Mouse (Mus musculus) left cerebral cortex, postnatal 25 days (tissue): ENCODE data around the gene Rab36. TPM values are rescaled to one million over a fixed set of nuclear protein-coding genes. Genes with fewer than 3 reads are reported as not detected.

Experiments
- DNase-seq, 2 experiments: peaks; one replicate each; pipeline ENCODE4 v3.0.0; 2022; ENCODE audit warnings: low spot score in 2 of 2, mixed read lengths in 1 of 2
- intact Hi-C: fragments of 180-260 bp; cut with DNase I; formaldehyde crosslinking; loops from one replicate; pipeline ENCODE4 v1.15.1; 2025
- total RNA-seq, 2 experiments: library from RNA; stranded (reverse); gene quantifications; 2 replicates each; pipeline ENCODE4 v1.2.3; 2021

Rab36 gene
- total RNA-seq, 2 experiments from 2014 or later = 29.3 to 35.7 TPM

GRCm38 (mm10) chr10:75063301-75063965 is 26.6 kb downstream of the Rab36 start:
- peak in 1 of 2 experiments; percentile 22 for DNase-seq
- intact Hi-C loops = loop anchor here (5.0 kb wide), 1 partner anchor 39 kb away; no protein-coding TSS in a partner anchor

DNA sequence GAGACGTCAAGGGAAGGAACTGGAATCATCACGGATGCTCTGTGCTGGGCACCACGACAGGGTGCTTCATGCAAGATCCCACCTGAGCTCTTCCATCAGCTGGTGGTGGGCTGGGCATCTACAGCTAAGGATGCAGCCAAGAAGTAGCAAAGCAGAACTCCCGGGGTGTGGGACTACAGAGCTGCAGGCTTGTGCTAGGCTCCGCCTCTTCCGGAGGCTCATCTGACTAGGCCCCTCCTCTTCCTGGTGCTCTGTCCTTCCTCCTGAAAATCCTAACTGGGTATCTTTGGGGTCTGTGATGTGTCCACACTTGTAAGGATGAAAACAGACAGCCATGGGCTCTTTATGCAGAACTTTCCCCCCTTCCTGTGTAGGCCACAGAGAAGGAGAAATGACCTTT is 28.8 kb downstream of the Rab36 start:
- intact Hi-C loops = no loop called here
- no peak for DNase-seq

- intact Hi-C loops = no loop called here
- no peak for DNase-seq
These were observed 30.6 kb downstream of the Rab36 start for GRCm38 (mm10) chr10:75067446-75067845.

- DNase-seq = no peak
- intact Hi-C loops = no loop called here
These were observed 31.2 kb downstream of the Rab36 start for GRCm38 (mm10) chr10:75068086-75068485.

- intact Hi-C loops = no loop called here
- DNase-seq = peak in 1 of 2 experiments; percentile 33
These were observed 31.9 kb downstream of the Rab36 start for GRCm38 (mm10) chr10:75068624-75069328.

GRCm38 (mm10) chr10:75070281-75070976 is 33.6 kb downstream of the Rab36 start:
- intact Hi-C loops = no loop called here
- DNase-seq = no peak

DNA sequence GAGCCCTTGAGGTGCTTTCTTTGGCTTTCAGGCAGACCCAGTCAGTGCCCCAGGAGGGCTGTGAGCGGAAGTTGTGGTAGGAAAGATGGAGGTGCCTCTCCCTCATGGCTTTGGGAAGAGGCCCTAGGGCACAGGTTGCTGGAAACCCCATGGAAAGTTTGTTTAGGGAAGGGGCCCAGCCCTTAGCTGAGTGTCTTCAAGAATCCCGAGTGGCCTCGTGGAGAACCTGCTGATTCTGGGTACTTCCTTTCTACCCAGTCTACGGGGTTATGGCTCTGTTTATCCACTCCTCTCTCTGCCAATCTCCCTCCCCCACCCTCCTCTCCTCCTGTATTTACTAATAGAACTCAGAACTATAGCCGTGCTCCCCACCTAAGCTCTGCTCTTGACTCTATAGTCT is 38.8 kb downstream of the Rab36 start:
- DNase-seq = no peak
- intact Hi-C loops = no loop called here

GRCm38 (mm10) chr10:75078174-75079128 is 41.6 kb downstream of the Rab36 start:
- intact Hi-C loops = no loop called here
- no peak for DNase-seq

- intact Hi-C loops = no loop called here
- DNase-seq = peak in 1 of 2 experiments; percentile 39
These were observed 48.5 kb downstream of the Rab36 start for GRCm38 (mm10) chr10:75085330-75085729.

DNA sequence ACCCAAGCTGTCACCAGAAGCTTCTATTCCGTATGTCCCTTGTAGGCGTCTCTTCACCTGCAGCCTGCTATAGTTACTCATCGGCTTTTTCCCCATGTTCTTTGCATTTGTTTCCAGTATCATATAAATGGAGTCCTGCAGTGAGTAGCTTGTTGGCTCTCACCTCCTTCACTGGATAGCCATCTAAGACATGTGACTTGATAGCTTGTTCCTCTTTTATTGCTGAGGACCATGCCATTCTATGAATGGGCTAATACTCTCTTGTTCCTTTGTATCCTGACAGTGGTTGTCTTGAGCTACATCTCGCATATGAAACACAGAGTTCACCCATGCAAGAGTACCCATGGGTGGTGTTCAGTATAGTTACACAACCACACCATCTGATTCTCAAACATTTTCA is 51.6 kb downstream of the Rab36 start:
- no peak for DNase-seq
- intact Hi-C loops = no loop called here

GRCm38 (mm10) chr10:75091478-75092152 is 54.8 kb downstream of the Rab36 start:
- intact Hi-C loops = no loop called here
- DNase-seq = no peak

- intact Hi-C loops = no loop called here
- DNase-seq = no peak
These were observed 56.6 kb downstream of the Rab36 start for GRCm38 (mm10) chr10:75093252-75093987.

GRCm38 (mm10) chr10:75094338-75094737 is 57.5 kb downstream of the Rab36 start:
- no peak for DNase-seq
- intact Hi-C loops = no loop called here

GRCm38 (mm10) chr10:75095216-75095615 is 58.4 kb downstream of the Rab36 start:
- intact Hi-C loops = no loop called here
- DNase-seq = peak in 1 of 2 experiments; percentile 55

DNA sequence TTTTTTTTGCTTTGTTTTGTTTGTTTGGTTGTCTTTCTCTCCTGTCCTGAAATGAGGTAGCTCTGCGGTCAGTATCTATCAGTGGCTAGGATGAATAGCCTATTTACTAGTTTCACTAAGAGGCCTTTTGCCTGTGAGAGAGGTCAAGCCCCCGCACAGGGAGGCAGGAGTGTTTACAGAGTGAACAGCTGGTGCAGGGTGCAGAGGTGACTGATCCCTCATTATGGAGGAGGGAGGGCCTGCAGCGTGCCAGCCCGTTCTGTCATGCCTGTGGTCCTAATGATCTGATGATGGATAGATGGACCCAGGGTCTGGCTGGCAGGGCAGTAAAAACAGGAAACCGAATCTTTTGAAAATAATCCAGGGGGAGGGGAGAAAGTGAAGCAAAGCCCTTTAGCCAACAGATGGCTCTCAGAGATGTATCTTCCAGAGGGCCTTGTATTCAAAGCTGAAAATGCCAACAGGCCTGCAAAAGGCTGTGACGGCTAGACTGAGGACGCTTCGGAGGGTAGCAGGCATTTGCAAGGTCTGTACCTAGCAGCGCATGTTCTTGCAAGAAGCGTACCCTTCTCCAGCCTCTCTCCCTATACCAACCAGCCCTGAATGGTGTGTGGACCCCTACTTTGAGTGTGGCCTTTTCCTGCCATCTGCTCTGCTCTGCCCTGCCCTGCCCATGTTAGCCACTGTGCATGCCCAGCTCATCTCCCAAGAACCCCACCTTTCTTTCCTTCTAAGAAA is 61.8 kb downstream of the Rab36 start:
- intact Hi-C loops = no loop called here
- DNase-seq = no peak

DNA sequence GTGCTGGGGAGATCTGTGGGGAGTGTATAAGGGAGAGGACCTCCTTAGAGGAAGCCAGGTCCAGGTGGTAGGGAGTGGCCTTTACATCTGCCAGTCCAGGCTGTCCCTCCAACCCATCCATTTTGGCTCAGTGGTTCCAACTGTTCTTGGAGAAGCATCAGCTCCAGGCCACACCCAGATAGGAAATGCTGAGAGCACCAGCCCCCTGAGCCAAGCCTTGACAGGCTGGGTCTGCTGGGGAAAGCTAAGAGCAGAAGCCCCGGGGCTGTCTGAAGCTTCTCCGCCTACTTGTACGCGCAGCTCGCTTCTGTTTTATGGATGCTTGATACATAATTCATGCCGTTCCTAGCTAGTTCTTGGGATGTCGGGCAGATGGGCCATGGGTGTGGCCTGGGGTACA is 63.4 kb downstream of the Rab36 start:
- intact Hi-C loops = loop anchor here (5.0 kb wide), 1 partner anchor 38 kb away; the partner anchor contains the start of gene Bcr

DNA sequence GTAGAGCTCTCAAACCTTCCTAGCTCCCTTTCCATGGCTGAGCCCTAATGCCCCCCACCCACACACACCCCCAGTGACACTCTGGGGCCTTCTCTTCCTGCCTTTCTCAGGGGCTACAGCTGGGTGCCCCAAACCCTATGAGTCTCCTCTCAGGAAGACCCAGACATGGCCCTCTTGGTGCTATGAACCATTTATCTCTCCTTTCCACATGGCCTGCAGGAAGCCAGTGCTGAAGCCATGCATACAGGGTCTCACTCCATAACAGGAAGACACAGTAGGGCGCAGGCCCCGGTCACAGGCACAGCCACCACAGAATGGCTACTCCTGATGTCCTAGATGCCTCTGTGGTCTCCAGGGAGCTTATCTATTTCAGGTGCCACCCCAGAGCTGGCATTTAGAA is 66.6 kb downstream of the Rab36 start:
- intact Hi-C loops = loop anchor here (5.0 kb wide), 1 partner anchor 41 kb away; the partner anchor contains the start of gene Bcr

More for the DNA sequence above, 63.4 kb downstream of the Rab36 start:
- peak; percentile 55 to 78 for DNase-seq

More for the DNA sequence above, 66.6 kb downstream of the Rab36 start:
- DNase-seq = no peak
